Mouse (Mus musculus) heart, embryonic 14.5 days (tissue): ENCODE measurements around the gene Klhl22. TPM values are rescaled to one million over a fixed set of nuclear protein-coding genes. Genes with fewer than 3 reads are reported as not detected.

Experiments used
- ATAC-seq: fragments of 200-750 bp; cut with Nextera tagmentation; 2 replicates; pipeline ENCODE4 v1.8.0; 2017; ENCODE audit warnings: low read depth, moderate TSS enrichment; ENCODE audit not compliant: insufficient number of reproducible peaks, insufficient read depth, low FRiP score
- H3K27ac ChIP-seq, 2 experiments: fragments of 200-500 bp in 1 of 2; fragments of 300-500 bp in 1 of 2; sonication (generic) in 1 of 2; replicated peaks in 1 of 2; 2 replicates each; pipeline ENCODE4 v1.5.1; 2012 to 2014; ENCODE audit warnings: low read depth in 2 of 2, low read length in 2 of 2, control low read depth in 1 of 2, mild to moderate bottlenecking in 1 of 2, mixed read lengths in 1 of 2; ENCODE audit not compliant: control insufficient read depth in 1 of 2, insufficient read depth in 1 of 2
- H3K27me3 ChIP-seq: fragments of 300-500 bp; sonication (generic); 2 replicates; pipeline ENCODE4 v1.6.1; 2014; ENCODE audit warnings: mild to moderate bottlenecking, low read length, control low read depth; ENCODE audit not compliant: control insufficient read depth, insufficient read depth
- H3K36me3 ChIP-seq: fragments of 300-500 bp; sonication (generic); 2 replicates; pipeline ENCODE4 v1.6.1; 2014; ENCODE audit warnings: mild to moderate bottlenecking, control low read depth, low read length, mixed read lengths; ENCODE audit not compliant: control insufficient read depth, insufficient read depth
- H3K4me1 ChIP-seq, 2 experiments: fragments of 200-500 bp in 1 of 2; fragments of 300-500 bp in 1 of 2; sonication (generic) in 1 of 2; 2 replicates each; pipeline ENCODE4 v1.6.1; 2012 to 2014; ENCODE audit warnings: low read length in 2 of 2, control low read depth in 1 of 2, mixed read lengths in 1 of 2; ENCODE audit not compliant: control insufficient read depth in 2 of 2, insufficient read depth in 2 of 2
- H3K4me2 ChIP-seq: fragments of 300-500 bp; sonication (generic); 2 replicates; pipeline ENCODE4 v1.6.1; 2014; ENCODE audit warnings: mild to moderate bottlenecking, low read length
- H3K4me3 ChIP-seq, 2 experiments: fragments of 200-500 bp in 1 of 2; fragments of 300-500 bp in 1 of 2; sonication (generic) in 1 of 2; 2 replicates each; pipeline ENCODE4 v1.5.1; 2012 to 2014; ENCODE audit warnings: low read length in 2 of 2, mild to moderate bottlenecking in 2 of 2, control low read depth in 1 of 2, low read depth in 1 of 2, moderate library complexity in 1 of 2; ENCODE audit not compliant: control insufficient read depth in 1 of 2, insufficient read depth in 1 of 2
- H3K9ac ChIP-seq: fragments of 300-500 bp; sonication (generic); 2 replicates; pipeline ENCODE4 v1.6.1; 2014; ENCODE audit warnings: mild to moderate bottlenecking, low read length
- H3K9me3 ChIP-seq: fragments of 300-500 bp; sonication (generic); 2 replicates; pipeline ENCODE4 v1.6.1; 2016; ENCODE audit warnings: low read length, control low read depth; ENCODE audit not compliant: control insufficient read depth
- WGBS: fragments of 180-500 bp; shearing (Covaris S2); extraction: QIAGEN DNeasy Blood & Tissue Kit; methylation state at CpG from one replicate; pipeline ENCODE4 v1.1.7; 2014; 5-methylcytosine and 5-hydroxymethylcytosine counted together
- polyA plus RNA-seq: library from polyadenylated mRNA; unstranded; fragments of >200 nt; fragmentation: Nextera tagmentation; extraction: Ambion mirVana; gene quantifications from 2 replicates; pipeline ENCODE4 v1.2.1, GENCODE M21; 2014

Gene Klhl22
- polyA plus RNA-seq, 1 experiment from 2014 or later, result 43.6 TPM

DNA sequence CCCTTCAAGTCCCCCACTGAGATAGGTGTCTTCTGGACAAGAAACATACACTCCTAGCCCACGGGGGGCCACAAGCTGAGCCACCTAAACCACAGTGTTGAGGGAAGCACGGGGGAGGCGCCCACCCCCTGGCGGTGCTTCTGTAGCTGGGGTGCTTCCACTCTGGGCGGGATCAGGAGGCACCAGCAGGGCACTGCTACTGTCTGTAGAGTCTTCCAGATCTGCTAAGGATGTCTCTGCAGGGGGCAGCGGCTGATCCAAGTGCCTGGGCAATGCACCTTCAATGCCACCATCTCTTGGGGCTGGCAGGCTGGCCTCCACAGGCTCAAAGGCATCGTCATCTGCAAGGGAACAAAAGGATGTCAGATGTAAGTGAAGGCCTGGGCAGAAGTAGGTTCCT lies 83.0 kb downstream of the Klhl22 start:
- no peak for ATAC-seq
- Histone ChIP-seq H3K9me3 (no peaks in the 10 kb centered on the region), H3K27ac (no peak overlapping the region), H3K4me2 (no peak overlapping the region), H3K27me3 (no peaks in the 10 kb centered on the region), H3K4me3 (no peak overlapping the region), H3K36me3 (peaks cover 75% of the 10 kb centered on the region), H3K4me1 (no peaks in the 10 kb centered on the region), H3K9ac (no peak overlapping the region)
- 92% methylated on average over 7 of the region's 7 CpGs for WGBS

Other genes with a start within 250 kb of the Klhl22 start
- 26.2 and 27.1 TPM in 2 replicates for gene Thap7, start 228.5 kb upstream of the Klhl22 start, polyA plus RNA-seq
- 0.20 and 0.22 TPM in 2 replicates for gene Lrrc74b, start 198.4 kb upstream of the Klhl22 start, polyA plus RNA-seq
- 0.65 and 0.67 TPM in 2 replicates for gene P2rx6, start 197.7 kb upstream of the Klhl22 start, polyA plus RNA-seq
- 10.9 and 12.8 TPM in 2 replicates for gene Slc7a4, start 176.4 kb upstream of the Klhl22 start, polyA plus RNA-seq
- 22.7 and 23.7 TPM in 2 replicates for gene Smpd4, start 140.3 kb upstream of the Klhl22 start, polyA plus RNA-seq
- 2.9 and 4.5 TPM in 2 replicates for gene Ccdc74a, start 113.1 kb upstream of the Klhl22 start, polyA plus RNA-seq
- gene Med15, start 26.7 kb upstream of the Klhl22 start, polyA plus RNA-seq, result 26.8 and 31.6 TPM in 2 replicates
- gene Scarf2, start 37.7 kb downstream of the Klhl22 start, polyA plus RNA-seq, result 7.9 and 11.1 TPM in 2 replicates
- gene B830017H08Rik, start 73.5 kb downstream of the Klhl22 start, polyA plus RNA-seq, result not detected in 2 replicates
- 1.0 and 1.3 TPM in 2 replicates for gene Car15, start 78.7 kb downstream of the Klhl22 start, polyA plus RNA-seq
- 0.39 TPM in 1 of 2 replicates, not detected in the other for gene Gm20518, start 132.1 kb downstream of the Klhl22 start, polyA plus RNA-seq
- not detected in 2 replicates for gene Tssk1, start 134.6 kb downstream of the Klhl22 start, polyA plus RNA-seq
- gene Dgcr2, start 138.9 kb downstream of the Klhl22 start, polyA plus RNA-seq, result 45.1 and 49.7 TPM in 2 replicates
- gene Tssk2, start 139.0 kb downstream of the Klhl22 start, polyA plus RNA-seq, result not detected in 2 replicates
- gene Ess2, start 151.7 kb downstream of the Klhl22 start, polyA plus RNA-seq, result 25.0 and 27.4 TPM in 2 replicates
- gene Gsc2, start 155.4 kb downstream of the Klhl22 start, polyA plus RNA-seq, result not detected in 2 replicates
- gene Slc25a1, start 168.6 kb downstream of the Klhl22 start, polyA plus RNA-seq, result 25.4 and 25.5 TPM in 2 replicates
- gene Vpreb2, start 220.8 kb downstream of the Klhl22 start, polyA plus RNA-seq, result not detected in 2 replicates